Mouse (Mus musculus) intestine, embryonic 15.5 days (tissue): ENCODE measurements around the gene Ubqln4. TPM values are rescaled to one million over a fixed set of nuclear protein-coding genes. Genes with fewer than 3 reads are reported as not detected.

Experiments
- ATAC-seq: fragments of 200-750 bp; cut with Nextera tagmentation; 2 replicates; pipeline ENCODE4 v1.8.0; 2017; ENCODE audit warnings: moderate TSS enrichment, moderate library complexity
- H3K27ac ChIP-seq: fragments of 300-500 bp; sonication (generic); 2 replicates; pipeline ENCODE4 v1.5.1; 2015; ENCODE audit warnings: mild to moderate bottlenecking, inconsistent platforms
- H3K27me3 ChIP-seq: fragments of 300-500 bp; sonication (generic); replicated peaks from 2 replicates; pipeline ENCODE4 v1.6.1; 2015; ENCODE audit warnings: inconsistent platforms
- H3K36me3 ChIP-seq: fragments of 300-500 bp; sonication (generic); 2 replicates; pipeline ENCODE4 v1.6.1; 2015; ENCODE audit warnings: inconsistent platforms
- H3K4me1 ChIP-seq: fragments of 300-500 bp; sonication (generic); replicated peaks from 2 replicates; pipeline ENCODE4 v1.6.1; 2015; ENCODE audit warnings: inconsistent platforms
- H3K4me2 ChIP-seq: fragments of 300-500 bp; sonication (generic); replicated peaks from 2 replicates; pipeline ENCODE4 v1.6.1; 2015; ENCODE audit warnings: mild to moderate bottlenecking, inconsistent platforms
- H3K4me3 ChIP-seq: fragments of 300-500 bp; sonication (generic); replicated peaks from 2 replicates; pipeline ENCODE4 v1.5.1; 2015; ENCODE audit warnings: inconsistent platforms
- H3K9ac ChIP-seq: fragments of 300-500 bp; sonication (generic); 2 replicates; pipeline ENCODE4 v1.6.1; 2015; ENCODE audit warnings: inconsistent platforms
- H3K9me3 ChIP-seq: fragments of 300-500 bp; sonication (generic); 2 replicates; pipeline ENCODE4 v1.6.1; 2016; ENCODE audit warnings: inconsistent platforms
- WGBS: fragments of 180-500 bp; shearing (Covaris S2); methylation state at CpG from one replicate; pipeline ENCODE4 v1.1.7; 2015; 5-methylcytosine and 5-hydroxymethylcytosine counted together
- polyA plus RNA-seq: library from polyadenylated mRNA; unstranded; fragments of >200 nt; fragmentation: Nextera tagmentation; extraction: Ambion mirVana; gene quantifications from 2 replicates; pipeline ENCODE4 v1.2.1, GENCODE M21; 2015

The Ubqln4 gene
- polyA plus RNA-seq, 1 experiment from 2014 or later = 43.7 TPM

DNA sequence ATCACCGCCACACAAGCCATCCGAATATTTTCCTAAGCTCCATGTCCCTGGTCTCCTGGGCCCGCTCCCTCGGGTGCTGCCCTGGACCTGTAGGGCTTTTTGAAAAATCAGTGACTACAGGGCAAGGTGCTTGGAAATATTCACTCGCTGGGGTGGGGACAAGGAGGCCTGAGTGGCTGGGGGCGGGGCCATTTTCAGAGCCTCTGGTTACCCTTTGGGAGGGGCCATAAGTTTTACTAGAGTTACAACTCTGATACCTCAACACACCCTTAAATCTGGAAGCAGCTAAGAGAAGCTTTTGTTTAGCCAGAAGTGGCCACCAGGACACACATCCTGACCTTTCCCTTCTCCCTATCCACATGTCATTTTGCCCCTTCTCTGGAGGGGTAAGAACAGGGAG is 16.4 kb upstream of the Ubqln4 start:
- Histone ChIP-seq H3K9me3 (no peaks in the 10 kb centered on the region), H3K4me2 (peak overlapping the region; percentile 82), H3K27ac (peak overlapping the region; percentile 64; the same call in 1 of the 2 replicates), H3K4me3 (peak overlapping the region; percentile 56; the same call in 1 of the 2 replicates), H3K36me3 (peaks cover 22% of the 10 kb centered on the region), H3K9ac (peak overlapping the region; percentile 33; the same call in 1 of the 2 replicates), H3K27me3 (no peaks in the 10 kb centered on the region), H3K4me1 (peaks cover 55% of the 10 kb centered on the region)
- 69% methylated on average over 6 of the region's 6 CpGs for WGBS
- no peak for ATAC-seq

DNA sequence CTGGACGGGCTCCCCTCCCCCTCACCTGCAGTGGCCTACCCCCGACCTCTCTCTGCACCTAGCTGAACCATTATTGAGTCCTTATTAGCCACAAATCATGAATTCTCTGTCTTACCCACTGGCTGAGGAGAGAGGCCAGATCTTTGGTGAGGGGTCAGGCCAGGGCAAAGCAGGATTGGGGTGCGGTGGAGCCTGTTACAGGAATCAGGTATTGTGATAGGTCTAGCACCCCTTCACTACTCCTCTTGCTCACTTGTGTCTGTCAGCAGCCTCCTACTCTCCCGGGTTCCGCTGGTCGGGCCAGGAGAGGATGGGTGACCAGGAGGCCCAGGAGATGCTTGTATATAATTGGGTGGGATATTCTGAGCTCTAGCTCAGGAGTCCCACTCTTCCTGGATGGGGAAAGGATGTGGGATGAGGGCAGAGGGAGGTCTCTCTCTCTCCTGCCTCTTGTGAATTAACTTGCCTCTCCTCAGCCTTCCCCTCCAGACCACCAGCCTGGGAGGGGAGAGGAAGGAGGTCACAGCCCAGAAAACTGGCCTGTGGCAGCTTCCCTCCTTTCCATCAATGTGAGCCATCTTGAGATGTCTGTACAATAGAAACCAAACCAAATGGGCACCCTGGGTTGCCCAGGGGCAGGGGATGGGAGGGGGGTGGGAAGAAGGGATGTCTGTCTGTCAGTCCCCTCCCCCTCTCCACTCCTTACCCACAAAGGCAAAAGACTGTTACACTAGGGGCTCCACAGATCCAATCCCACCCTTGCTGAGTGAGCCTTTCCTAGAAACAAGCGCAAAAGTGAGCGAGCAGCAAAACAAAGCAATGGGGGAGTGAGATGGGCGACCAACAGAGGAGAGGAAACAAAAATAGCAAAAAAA is 15.1 kb upstream of the Ubqln4 start:
- ATAC-seq = no peak
- H3K36me3 ChIP-seq = peaks cover 22% of the 10 kb centered on the region
- H3K9me3 ChIP-seq = no peaks in the 10 kb centered on the region
- no peaks in the 10 kb centered on the region for H3K27me3 ChIP-seq
- no peak overlapping the region for H3K4me2 ChIP-seq
- H3K4me3 ChIP-seq = no peak overlapping the region
- H3K4me1 ChIP-seq = peaks cover 52% of the 10 kb centered on the region
- no peak overlapping the region for H3K27ac ChIP-seq
- 0 out of 2 replicates have a peak overlapping the region, but pooled peaks have one; percentile 0 for H3K9ac ChIP-seq
- WGBS = 58% methylated on average over 9 of the region's 9 CpGs

DNA sequence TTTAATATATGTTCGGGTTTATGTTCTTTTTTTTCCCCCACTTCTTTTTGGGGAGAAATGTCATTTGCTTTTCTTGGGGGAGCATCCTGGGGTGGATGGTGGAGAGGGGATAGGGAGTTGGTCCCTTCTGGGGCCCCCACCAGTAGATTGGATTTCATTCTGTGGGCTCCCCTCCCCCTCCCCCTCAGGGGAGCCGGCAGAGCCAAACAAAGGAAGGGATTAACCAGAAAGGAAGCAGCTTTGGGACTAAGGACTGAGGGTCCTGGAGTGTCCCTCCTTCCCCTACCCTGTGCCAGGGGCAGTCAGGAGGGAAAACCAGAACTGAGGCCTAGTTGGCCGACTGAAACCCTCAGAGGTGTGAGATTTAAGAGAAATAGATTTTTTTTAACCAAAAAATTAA is 14.2 kb upstream of the Ubqln4 start:
- WGBS = 35% methylated on average over 3 of the region's 3 CpGs
- H3K27me3 ChIP-seq = no peaks in the 10 kb centered on the region
- no peak overlapping the region for H3K4me3 ChIP-seq
- H3K9ac ChIP-seq = no peak overlapping the region
- ATAC-seq = no peak
- H3K4me2 ChIP-seq = no peak overlapping the region
- no peak overlapping the region for H3K27ac ChIP-seq
- H3K36me3 ChIP-seq = peaks cover 22% of the 10 kb centered on the region
- H3K9me3 ChIP-seq = no peaks in the 10 kb centered on the region
- peaks cover 44% of the 10 kb centered on the region for H3K4me1 ChIP-seq

DNA sequence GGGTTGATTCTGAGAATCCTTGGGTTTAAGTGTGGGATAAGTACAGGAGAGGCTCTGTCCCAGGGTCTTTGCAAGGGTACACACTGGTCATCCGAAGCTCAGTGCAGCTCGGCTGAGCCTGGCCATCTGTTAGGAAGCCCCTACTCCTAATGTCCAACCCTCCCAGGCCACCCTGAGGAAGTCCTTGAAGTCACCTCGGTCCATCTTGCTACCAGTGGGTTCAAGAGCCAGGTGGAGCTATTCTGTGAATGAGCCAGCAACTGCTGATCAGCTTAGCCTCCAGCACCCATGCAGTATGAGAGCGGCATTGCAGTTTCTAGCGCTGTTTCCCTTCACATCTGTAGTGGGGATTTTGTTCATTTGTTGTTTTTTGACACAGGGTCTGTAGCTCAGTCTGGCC is 13.5 kb upstream of the Ubqln4 start:
- H3K4me3 ChIP-seq = no peak overlapping the region
- peaks cover 22% of the 10 kb centered on the region for H3K36me3 ChIP-seq
- no peak overlapping the region for H3K4me2 ChIP-seq
- H3K9me3 ChIP-seq = no peaks in the 10 kb centered on the region
- H3K4me1 ChIP-seq = peaks cover 37% of the 10 kb centered on the region
- WGBS = 68% methylated on average over 5 of the region's 5 CpGs
- no peak overlapping the region for H3K9ac ChIP-seq
- no peak overlapping the region for H3K27ac ChIP-seq
- ATAC-seq = no peak
- no peaks in the 10 kb centered on the region for H3K27me3 ChIP-seq

DNA sequence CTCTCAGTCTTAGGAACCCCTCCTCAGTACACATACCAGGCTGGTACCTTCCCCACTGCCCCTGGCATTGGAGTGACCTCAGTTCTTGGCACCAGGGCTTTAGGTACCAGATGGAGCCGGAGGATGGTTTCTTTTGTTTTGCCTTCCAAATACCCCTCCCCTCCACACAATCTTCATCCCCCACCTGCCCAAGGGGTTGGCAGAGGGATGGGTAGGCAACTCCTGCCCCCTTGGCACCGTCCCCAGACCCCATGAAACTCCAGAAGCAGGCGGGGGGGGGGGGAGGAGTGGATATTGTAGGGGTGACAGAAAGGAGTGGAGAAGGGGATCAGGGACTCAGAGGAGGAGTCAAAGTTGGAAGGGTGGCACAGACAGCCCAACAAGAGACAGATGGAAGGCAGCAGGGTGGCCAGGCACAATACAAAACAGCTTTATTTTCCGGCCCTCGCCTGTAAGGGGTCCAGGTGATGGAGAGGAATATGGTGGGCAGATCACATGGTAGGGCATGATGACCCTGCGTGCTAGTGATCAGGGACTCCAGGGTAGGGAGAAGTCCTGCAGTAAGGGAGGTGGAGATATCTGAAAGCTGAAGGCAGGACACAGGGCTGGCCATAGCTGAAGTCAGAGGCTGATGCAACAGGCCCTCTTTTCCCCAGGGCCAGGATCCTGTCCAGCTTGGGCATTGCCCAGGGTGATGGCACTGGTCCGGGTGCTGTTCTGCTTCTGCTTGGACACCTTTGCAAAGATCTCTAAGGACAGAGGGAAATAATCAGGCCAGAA is 11.7 kb upstream of the Ubqln4 start:
- ATAC-seq = no peak
- 72% methylated on average over 7 of the region's 7 CpGs for WGBS
- no peak overlapping the region for H3K9ac ChIP-seq
- peaks cover 22% of the 10 kb centered on the region for H3K4me1 ChIP-seq
- H3K36me3 ChIP-seq = peaks cover 14% of the 10 kb centered on the region
- H3K27me3 ChIP-seq = no peaks in the 10 kb centered on the region
- no peak overlapping the region for H3K4me2 ChIP-seq
- H3K4me3 ChIP-seq = no peak overlapping the region
- H3K27ac ChIP-seq = no peak overlapping the region
- H3K9me3 ChIP-seq = no peaks in the 10 kb centered on the region

DNA sequence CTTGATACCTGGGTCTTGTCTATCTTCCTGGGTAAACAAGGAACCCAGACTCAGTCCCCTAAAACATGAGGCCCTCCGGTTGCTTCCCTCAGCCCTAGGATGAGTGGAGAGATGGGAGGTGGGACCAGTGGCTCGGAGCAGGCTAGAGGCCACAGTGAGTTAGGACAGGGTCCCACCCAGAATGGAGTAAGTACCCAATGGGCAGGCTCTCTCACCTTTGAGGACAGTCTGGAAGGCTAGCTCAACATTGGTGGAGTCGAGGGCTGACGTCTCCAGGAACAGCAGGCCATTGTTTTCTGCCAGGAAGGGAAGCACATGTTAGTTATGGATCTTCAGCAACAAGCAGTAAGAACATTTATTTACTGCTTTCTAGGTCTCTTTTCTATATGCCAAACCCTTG is 11.1 kb upstream of the Ubqln4 start:
- 58% methylated on average over 4 of the region's 4 CpGs for WGBS
- no peak for ATAC-seq
- H3K4me2 ChIP-seq = no peak overlapping the region
- H3K4me1 ChIP-seq = peaks cover 20% of the 10 kb centered on the region
- no peaks in the 10 kb centered on the region for H3K27me3 ChIP-seq
- no peak overlapping the region for H3K4me3 ChIP-seq
- no peak overlapping the region for H3K9ac ChIP-seq
- no peaks in the 10 kb centered on the region for H3K9me3 ChIP-seq
- peaks cover 9% of the 10 kb centered on the region for H3K36me3 ChIP-seq
- H3K27ac ChIP-seq = no peak overlapping the region

DNA sequence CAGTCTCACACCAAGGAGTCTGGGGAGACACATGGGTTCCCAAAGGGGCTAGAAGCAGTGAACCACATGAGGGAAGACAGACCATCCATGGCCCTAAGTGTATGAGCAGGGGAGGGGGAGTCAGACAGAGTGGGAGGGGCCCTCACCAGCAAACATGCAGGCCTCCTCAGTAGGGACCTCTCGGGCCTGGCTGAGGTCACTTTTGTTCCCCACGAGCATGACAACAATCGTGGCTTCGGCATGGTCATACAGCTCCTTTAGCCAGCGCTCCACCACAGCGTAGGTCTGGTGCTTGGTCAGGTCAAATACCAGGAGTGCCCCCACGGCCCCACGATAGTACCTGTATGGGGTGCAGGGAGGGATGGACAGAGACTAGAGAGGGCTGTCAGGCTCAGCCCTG is 10.4 kb upstream of the Ubqln4 start:
- H3K4me3 ChIP-seq = no peak overlapping the region
- no peak overlapping the region for H3K9ac ChIP-seq
- 87% methylated on average over 8 of the region's 8 CpGs for WGBS
- H3K36me3 ChIP-seq = peaks cover 7% of the 10 kb centered on the region; the same call in 1 of the 2 replicates
- no peak overlapping the region for H3K27ac ChIP-seq
- H3K4me1 ChIP-seq = peaks cover 16% of the 10 kb centered on the region
- H3K27me3 ChIP-seq = no peaks in the 10 kb centered on the region
- no peak for ATAC-seq
- no peak overlapping the region for H3K4me2 ChIP-seq
- H3K9me3 ChIP-seq = no peaks in the 10 kb centered on the region

DNA sequence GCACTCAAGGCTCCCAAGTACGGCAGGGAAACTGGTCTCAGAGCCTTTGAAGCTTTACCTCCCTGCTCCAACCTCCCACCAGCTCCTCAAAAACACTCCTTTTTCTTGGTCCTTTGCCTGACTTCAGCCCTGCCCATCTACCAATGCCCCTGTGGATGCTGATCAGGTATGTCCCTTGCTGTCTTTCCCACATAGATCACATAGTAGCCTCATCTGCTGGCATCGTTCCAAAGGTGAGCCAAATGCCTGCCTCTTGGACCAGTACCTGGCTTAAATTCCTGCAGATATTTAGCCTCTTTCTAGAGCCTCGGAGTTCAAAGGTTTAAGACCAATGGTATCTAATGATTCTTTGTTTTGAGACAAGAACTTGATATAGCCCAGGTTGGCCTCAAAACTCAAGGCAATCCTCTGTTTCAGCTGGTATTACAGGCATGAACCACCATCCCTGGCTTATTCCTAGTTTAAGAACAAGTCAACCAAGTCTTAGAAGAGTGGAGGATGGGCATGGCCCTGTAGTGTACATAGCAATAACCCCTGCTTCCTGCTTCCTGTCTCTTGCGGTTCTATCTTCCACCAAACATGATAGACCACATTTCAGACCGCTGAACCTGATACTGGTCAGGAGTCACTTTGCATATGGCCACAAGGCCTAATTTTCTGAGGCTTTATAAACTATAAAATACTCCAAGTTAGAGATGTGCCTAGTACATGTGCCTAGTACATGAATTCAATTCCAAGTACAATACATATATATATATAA is 9.7 kb upstream of the Ubqln4 start:
- Histone ChIP-seq H3K9me3 (no peaks in the 10 kb centered on the region), H3K36me3 (peaks cover under 1% of the 10 kb centered on the region; the same call in 1 of the 2 replicates), H3K4me3 (no peak overlapping the region), H3K27me3 (no peaks in the 10 kb centered on the region), H3K4me1 (peaks cover 13% of the 10 kb centered on the region), H3K4me2 (no peak overlapping the region), H3K27ac (no peak overlapping the region), H3K9ac (no peak overlapping the region)
- WGBS = 63% methylated on average over 5 of the region's 5 CpGs
- no peak for ATAC-seq

DNA sequence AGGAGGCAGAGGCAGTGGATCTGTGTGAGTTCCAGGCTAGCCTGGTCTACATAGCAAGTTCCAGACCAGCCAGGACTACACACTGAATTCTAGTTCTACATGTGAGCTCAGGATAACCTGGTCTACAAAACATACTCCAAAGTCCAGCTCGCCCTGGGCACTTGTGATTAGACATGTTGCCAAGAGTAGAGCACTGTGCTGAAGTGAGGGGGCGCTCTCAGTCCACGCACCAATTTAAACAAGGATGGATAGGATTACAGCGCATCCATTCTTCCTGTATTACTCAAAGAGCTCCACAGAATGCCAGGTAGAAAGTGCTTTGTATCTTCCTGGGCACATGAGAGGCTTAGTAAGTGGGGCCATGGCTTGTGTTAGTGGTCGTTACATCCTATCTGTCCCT is 9.0 kb upstream of the Ubqln4 start:
- no peak overlapping the region for H3K4me2 ChIP-seq
- no peak overlapping the region for H3K27ac ChIP-seq
- H3K36me3 ChIP-seq = no peaks in the 10 kb centered on the region
- H3K9ac ChIP-seq = no peak overlapping the region
- H3K27me3 ChIP-seq = no peaks in the 10 kb centered on the region
- no peak for ATAC-seq
- no peaks in the 10 kb centered on the region for H3K9me3 ChIP-seq
- no peak overlapping the region for H3K4me3 ChIP-seq
- 46% methylated on average over 5 of the region's 5 CpGs for WGBS
- peaks cover 10% of the 10 kb centered on the region; the same call in 1 of the 2 replicates for H3K4me1 ChIP-seq

DNA sequence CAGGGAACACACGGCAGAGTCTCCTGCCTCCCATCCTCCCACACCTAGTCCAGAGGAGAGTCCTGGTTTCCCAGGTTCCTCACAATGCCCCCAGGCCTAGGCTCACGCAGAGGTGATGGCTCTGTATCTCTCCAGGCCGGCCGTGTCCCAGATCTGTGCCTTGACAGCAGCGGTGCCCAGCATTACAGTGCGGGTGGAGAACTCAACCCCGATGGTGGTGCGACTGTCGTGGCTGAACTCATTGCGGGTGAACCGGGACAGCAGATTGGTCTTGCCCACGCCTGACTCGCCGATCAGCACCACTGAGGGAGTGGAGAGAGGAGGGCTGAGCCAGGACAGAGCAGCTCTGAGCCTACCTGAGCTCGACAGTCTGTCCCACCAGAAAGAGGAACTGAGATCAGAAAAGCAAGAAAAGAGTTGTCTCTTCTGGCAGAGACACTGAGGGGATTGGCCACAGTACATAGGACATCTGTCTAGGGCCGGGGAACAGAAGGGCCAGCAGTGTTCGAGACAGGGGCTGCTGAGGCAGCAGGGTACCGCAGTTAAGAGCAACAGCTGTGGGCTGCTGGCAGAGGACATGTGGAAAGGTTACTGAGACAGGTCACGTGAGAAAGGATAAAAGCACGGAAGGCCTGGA is 8.5 kb upstream of the Ubqln4 start:
- 66% methylated on average over 20 of the region's 20 CpGs for WGBS
- Histone ChIP-seq H3K36me3 (no peaks in the 10 kb centered on the region), H3K4me3 (no peak overlapping the region), H3K27me3 (no peaks in the 10 kb centered on the region), H3K9ac (no peak overlapping the region), H3K27ac (no peak overlapping the region), H3K9me3 (no peaks in the 10 kb centered on the region), H3K4me1 (peaks cover 10% of the 10 kb centered on the region; the same call in 1 of the 2 replicates), H3K4me2 (no peak overlapping the region)
- no peak for ATAC-seq

DNA sequence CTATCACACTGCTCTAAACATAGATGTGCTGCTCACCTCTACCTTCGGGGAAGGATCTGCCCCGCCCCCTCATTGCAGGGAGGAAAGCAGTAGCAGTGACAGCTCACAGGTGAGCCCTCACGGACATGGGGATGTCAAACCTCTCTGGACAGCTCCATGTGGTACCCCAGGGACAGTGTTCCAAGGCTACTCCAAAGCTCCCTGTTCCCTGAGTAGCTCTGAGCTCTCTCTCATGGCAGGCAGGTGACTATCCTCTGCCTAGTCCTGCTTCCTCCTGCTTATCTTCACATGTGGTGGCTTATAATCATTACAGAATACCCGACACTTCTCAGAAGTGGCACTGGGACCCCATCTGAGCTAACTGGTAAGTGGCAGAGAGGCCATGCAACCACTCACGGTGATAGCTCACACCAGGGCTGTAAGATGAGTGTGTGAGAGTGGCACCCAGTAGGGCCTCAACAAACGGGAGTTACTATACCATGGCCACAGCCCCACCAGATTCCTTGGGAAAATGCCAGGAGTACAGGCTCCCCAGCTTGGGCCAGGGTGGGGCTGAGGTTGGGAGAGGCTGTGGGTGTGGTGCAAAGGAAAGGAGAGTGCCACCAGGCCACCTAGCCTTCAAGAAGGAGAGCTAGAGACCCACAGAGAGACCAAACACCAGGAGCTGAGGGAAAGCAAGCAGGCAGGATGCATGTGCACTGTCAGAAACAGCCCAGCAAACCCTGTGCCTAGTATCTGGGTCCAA is 6.7 kb upstream of the Ubqln4 start:
- H3K36me3 ChIP-seq = no peaks in the 10 kb centered on the region
- no peak overlapping the region for H3K4me3 ChIP-seq
- 0 out of 2 replicates have a peak overlapping the region, but pooled peaks have one; percentile 13 for H3K9ac ChIP-seq
- peak; percentile 26 for ATAC-seq
- peak overlapping the region; percentile 52 for H3K4me2 ChIP-seq
- WGBS = 60% methylated on average over 6 of the region's 6 CpGs
- no peaks in the 10 kb centered on the region for H3K9me3 ChIP-seq
- H3K4me1 ChIP-seq = peaks cover 14% of the 10 kb centered on the region; the same call in 1 of the 2 replicates
- H3K27ac ChIP-seq = no peak overlapping the region
- no peaks in the 10 kb centered on the region for H3K27me3 ChIP-seq
